Comparison of ENCODE assay signal across 28 mouse cellular contexts in the genomic region with DNA sequence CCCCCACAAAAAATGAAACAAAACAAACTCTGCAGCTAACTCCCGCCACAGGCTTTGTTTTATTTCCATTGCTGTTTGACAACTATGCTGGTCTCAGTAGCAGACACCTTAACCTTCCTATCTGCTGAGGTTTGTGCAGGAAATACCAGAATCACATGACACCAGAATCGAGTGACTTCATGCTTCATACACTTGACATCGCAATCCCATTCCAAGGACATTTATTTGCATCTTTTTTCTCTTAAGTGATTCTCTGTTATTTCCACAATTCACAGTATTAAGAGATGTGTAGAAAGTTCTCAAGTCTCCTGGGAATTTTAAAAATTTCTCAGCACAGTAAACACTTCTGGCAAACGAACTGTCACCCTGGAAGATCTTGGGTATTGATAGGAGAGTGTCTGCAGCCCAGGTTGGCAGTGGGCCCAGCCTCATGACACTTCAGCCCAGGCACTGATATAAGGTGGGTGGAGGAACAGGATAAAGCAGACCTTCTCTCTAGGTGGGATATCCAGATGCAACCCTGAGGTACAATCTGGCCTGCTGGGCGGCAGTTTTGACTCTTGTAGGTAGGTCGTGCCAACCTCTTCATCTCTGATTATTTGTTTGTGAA. TPM values are rescaled to one million over a fixed set of nuclear protein-coding genes. Genes with fewer than 3 reads are reported as not detected.
"Had no signal": no experiment of that assay in that cellular context is flagged by ENCODE, and none has a peak within 500 bp of the region (broad histone marks: within the 10 kb centered on the region; RNA-seq: fewer than 3 reads in every experiment).

A gene (plus strand): TSS at position 473 of the 610 bp plus-strand sequence.

- H3K4me2 ChIP-seq: kidney, embryonic 15.5 days; limb, embryonic 12.5 days; limb, embryonic 15.5 days; liver, embryonic 11.5 days; lung, embryonic 14.5 days; midbrain, embryonic 13.5 days had no signal

- ATAC-seq: liver, postnatal 0 days; lung, postnatal 0 days; midbrain, embryonic 13.5 days had no signal

- H3K4me1 ChIP-seq: kidney, embryonic 15.5 days; limb, embryonic 12.5 days; limb, embryonic 15.5 days; midbrain, embryonic 13.5 days had no signal

- H3K9ac ChIP-seq: kidney, embryonic 15.5 days; limb, embryonic 12.5 days; limb, embryonic 15.5 days; liver, embryonic 14.5 days; liver, postnatal 0 days; lung, embryonic 14.5 days; midbrain, embryonic 13.5 days had no signal

- H3K27me3 ChIP-seq: kidney, embryonic 15.5 days; limb, embryonic 12.5 days; limb, embryonic 15.5 days; midbrain, embryonic 13.5 days had no signal

- H3K9me3 ChIP-seq: kidney, embryonic 15.5 days; limb, embryonic 12.5 days; limb, embryonic 15.5 days; midbrain, embryonic 13.5 days had no signal

- H3K27ac ChIP-seq: kidney, embryonic 15.5 days; limb, embryonic 12.5 days; limb, embryonic 15.5 days; liver, embryonic 14.5 days; macrophage; midbrain, embryonic 13.5 days; stomach, postnatal 0 days had no signal

- DNase-seq: kidney, adult 2 months; kidney, postnatal 10 days; kidney, postnatal 36 days; left cerebral cortex, postnatal 4 days; liver, postnatal 0 days; lung, embryonic 14.5 days; right cerebral cortex, postnatal 4 days; thymus, adult 2 months; thymus, postnatal 25 days had no signal

- H3K36me3 ChIP-seq: kidney, embryonic 15.5 days; limb, embryonic 12.5 days; limb, embryonic 15.5 days; midbrain, embryonic 13.5 days had no signal

- H3K4me3 ChIP-seq: kidney, embryonic 15.5 days; limb, embryonic 12.5 days; limb, embryonic 15.5 days; midbrain, embryonic 13.5 days had no signal

RNA-seq across cellular contexts. Expression of the gene that starts here (rescaled TPM):
- total RNA-seq: layer of hippocampus, adult 8-10 months; layer of hippocampus, postnatal 10 days; left cerebral cortex, adult 8-10 months; left cerebral cortex, postnatal 14 days; left cerebral cortex, postnatal 4 days; megakaryocyte, adult 5-6 weeks; midbrain, postnatal 0 days had no signal
- polyA plus RNA-seq: kidney, adult 2 months; kidney, embryonic 15.5 days; limb, embryonic 12.5 days; limb, embryonic 15.5 days; liver, embryonic 11.5 days; liver, embryonic 14.5 days; liver, postnatal 0 days; lung, embryonic 14.5 days; lung, postnatal 0 days; macrophage; midbrain, embryonic 13.5 days; midbrain, postnatal 0 days; neural tube, embryonic 11.5 days; neural tube, embryonic 14.5 days; stomach, embryonic 14.5 days; stomach, postnatal 0 days; thymus, adult 2 months; urinary bladder, adult 2 months had no signal
